Mouse (Mus musculus) limb, embryonic 13.5 days (tissue): ENCODE results near the gene Fam3c. TPM values are rescaled to one million over a fixed set of nuclear protein-coding genes. Genes with fewer than 3 reads are reported as not detected.
A peak's percentile ranks its signal among the peaks of the same experiment; 100 is the strongest.
"Not testable (repeated sequence)": the region's sequence is repeated elsewhere in the genome, so short reads cannot be mapped to it uniquely, and the experiment has no call there.

Experiments used
- ATAC-seq: fragments of 200-750 bp; cut with Nextera tagmentation; 2 replicates; pipeline ENCODE4 v1.8.0; 2017; ENCODE audit warnings: low read depth, moderate number of reproducible peaks, moderate TSS enrichment; ENCODE audit not compliant: low FRiP score
- H3K27ac ChIP-seq: fragments of 300-500 bp; sonication (generic); 2 replicates; pipeline ENCODE4 v1.5.1; 2015; ENCODE audit warnings: inconsistent platforms, mild to moderate bottlenecking, moderate library complexity
- H3K27me3 ChIP-seq: fragments of 300-500 bp; sonication (generic); 2 replicates; pipeline ENCODE4 v1.6.1; 2015; ENCODE audit warnings: mild to moderate bottlenecking, inconsistent platforms
- H3K36me3 ChIP-seq: fragments of 300-500 bp; sonication (generic); 2 replicates; pipeline ENCODE4 v1.6.1; 2015; ENCODE audit warnings: inconsistent platforms, mild to moderate bottlenecking, moderate library complexity
- H3K4me1 ChIP-seq: fragments of 300-500 bp; sonication (generic); 2 replicates; pipeline ENCODE4 v1.6.1; 2015; ENCODE audit warnings: inconsistent platforms
- H3K4me2 ChIP-seq: fragments of 300-500 bp; sonication (generic); replicated peaks from 2 replicates; pipeline ENCODE4 v1.6.1; 2015; ENCODE audit warnings: inconsistent platforms, mild to moderate bottlenecking, moderate library complexity
- H3K4me3 ChIP-seq: fragments of 300-500 bp; sonication (generic); 2 replicates; pipeline ENCODE4 v1.5.1; 2015; ENCODE audit warnings: moderate library complexity, mild to moderate bottlenecking, inconsistent platforms
- H3K9ac ChIP-seq: fragments of 300-500 bp; sonication (generic); 2 replicates; pipeline ENCODE4 v1.6.1; 2015; ENCODE audit warnings: mild to moderate bottlenecking, inconsistent platforms
- H3K9me3 ChIP-seq: fragments of 300-500 bp; sonication (generic); 2 replicates; pipeline ENCODE4 v1.6.1; 2016; ENCODE audit warnings: inconsistent platforms
- WGBS: fragments of 180-500 bp; shearing (Covaris S2); methylation state at CpG from one replicate; pipeline ENCODE4 v1.1.7; 2015; 5-methylcytosine and 5-hydroxymethylcytosine counted together
- polyA plus RNA-seq: library from polyadenylated mRNA; unstranded; fragments of >200 nt; fragmentation: Nextera tagmentation; extraction: Ambion mirVana; gene quantifications from 2 replicates; pipeline ENCODE4 v1.2.1, GENCODE M21; 2015

Fam3c gene
- polyA plus RNA-seq, 1 experiment from 2014 or later, result 62.3 TPM

GRCm38 (mm10) chr6:22288004-22288736, 67.9 kb downstream of the Fam3c start, which contains the start of gene Wnt16:
Gene Wnt16, plus strand, starts transcription at chr6:22288227.
- Histone ChIP-seq H3K27ac (no peak within 1 kb of the TSS), H3K27me3 (peaks cover 49% of the 10 kb centered on the region), H3K9ac (peak within 1 kb of the TSS; percentile 57), H3K36me3 (no peaks in the 10 kb centered on the region), H3K4me3 (peak within 1 kb of the TSS; percentile 50), H3K4me2 (peak within 1 kb of the TSS; percentile 90), H3K9me3 (no peaks in the 10 kb centered on the region), H3K4me1 (peaks cover 24% of the 10 kb centered on the region)
- peak; percentile 72 for ATAC-seq
- under 1% methylated on average over 20 of the region's 20 CpGs for WGBS

- H3K9me3 ChIP-seq, result no peaks in the 10 kb centered on the region
- H3K27me3 ChIP-seq, result peaks cover 17% of the 10 kb centered on the region
- H3K27ac ChIP-seq, result no peak overlapping the region
- H3K36me3 ChIP-seq, result no peaks in the 10 kb centered on the region
- no peak overlapping the region for H3K9ac ChIP-seq
- H3K4me1 ChIP-seq, result peaks cover 35% of the 10 kb centered on the region
- ATAC-seq, result no peak
- no peak overlapping the region for H3K4me2 ChIP-seq
- H3K4me3 ChIP-seq, result no peak overlapping the region
- 79% methylated on average over 4 of the region's 4 CpGs for WGBS
Observed at GRCm38 (mm10) chr6:22282405-22282804, 73.6 kb downstream of the Fam3c start.

GRCm38 (mm10) chr6:22280217-22280861, 75.7 kb downstream of the Fam3c start:
- WGBS, result 13% methylated on average over 14 of the region's 14 CpGs
- Histone ChIP-seq H3K27me3 (no peaks in the 10 kb centered on the region), H3K9ac (no peak overlapping the region), H3K4me1 (peaks cover 35% of the 10 kb centered on the region), H3K9me3 (no peaks in the 10 kb centered on the region), H3K4me3 (no peak overlapping the region), H3K4me2 (peak overlapping the region; percentile 55), H3K36me3 (no peaks in the 10 kb centered on the region), H3K27ac (peak overlapping the region; percentile 40)
- ATAC-seq, result peak; percentile 85

GRCm38 (mm10) chr6:22277941-22278340, 78.1 kb downstream of the Fam3c start:
- Histone ChIP-seq H3K9me3 (no peaks in the 10 kb centered on the region), H3K27me3 (no peaks in the 10 kb centered on the region), H3K4me2 (no peak overlapping the region), H3K36me3 (no peaks in the 10 kb centered on the region), H3K9ac (no peak overlapping the region), H3K4me1 (peaks cover 35% of the 10 kb centered on the region), H3K27ac (no peak overlapping the region), H3K4me3 (no peak overlapping the region)
- WGBS, result 91% methylated on average over 3 of the region's 3 CpGs
- ATAC-seq, result no peak

GRCm38 (mm10) chr6:22269840-22270521, 86.1 kb downstream of the Fam3c start:
- H3K9ac ChIP-seq, result no peak overlapping the region
- 0 out of 2 replicates have a peak, but pooled peaks cover 3% of the 10 kb centered on the region for H3K4me1 ChIP-seq
- 73% methylated on average over 8 of the region's 8 CpGs for WGBS
- no peaks in the 10 kb centered on the region for H3K27me3 ChIP-seq
- no peak overlapping the region for H3K4me3 ChIP-seq
- no peaks in the 10 kb centered on the region for H3K9me3 ChIP-seq
- no peak for ATAC-seq
- no peaks in the 10 kb centered on the region for H3K36me3 ChIP-seq
- H3K27ac ChIP-seq, result no peak overlapping the region
- H3K4me2 ChIP-seq, result no peak overlapping the region

GRCm38 (mm10) chr6:22268677-22269076, 87.4 kb downstream of the Fam3c start:
- Histone ChIP-seq H3K9me3 (no peaks in the 10 kb centered on the region), H3K27me3 (no peaks in the 10 kb centered on the region), H3K9ac (no peak overlapping the region), H3K4me2 (no peak overlapping the region), H3K36me3 (no peaks in the 10 kb centered on the region), H3K27ac (no peak overlapping the region), H3K4me1 (0 out of 2 replicates have a peak, but pooled peaks cover 4% of the 10 kb centered on the region), H3K4me3 (no peak overlapping the region)
- no peak for ATAC-seq

- Histone ChIP-seq H3K27me3 (no peaks in the 10 kb centered on the region), H3K36me3 (no peaks in the 10 kb centered on the region), H3K4me3 (no peak overlapping the region), H3K9ac (no peak overlapping the region), H3K9me3 (no peaks in the 10 kb centered on the region), H3K4me2 (no peak overlapping the region), H3K27ac (no peak overlapping the region), H3K4me1 (0 out of 2 replicates have a peak, but pooled peaks cover 4% of the 10 kb centered on the region)
- 58% methylated on average over 5 of the region's 5 CpGs for WGBS
- ATAC-seq, result no peak
Observed at GRCm38 (mm10) chr6:22267807-22268667, 88.0 kb downstream of the Fam3c start.

- 78% methylated on average over 4 of the region's 4 CpGs for WGBS
- ATAC-seq, result no peak
Observed at GRCm38 (mm10) chr6:22266018-22266417, 90.0 kb downstream of the Fam3c start.

GRCm38 (mm10) chr6:22264094-22264493, 91.9 kb downstream of the Fam3c start:
- not testable (repeated sequence) for H3K9ac ChIP-seq, H3K36me3 ChIP-seq, ATAC-seq, H3K4me3 ChIP-seq, H3K9me3 ChIP-seq, H3K27me3 ChIP-seq, H3K4me1 ChIP-seq, H3K4me2 ChIP-seq, H3K27ac ChIP-seq
- 88% methylated on average over 8 of the region's 8 CpGs for WGBS

More at GRCm38 (mm10) chr6:22266018-22266417, 90.0 kb downstream of the Fam3c start:
- H3K27ac ChIP-seq, result no peak overlapping the region
- no peak overlapping the region for H3K9ac ChIP-seq
- H3K36me3 ChIP-seq, result no peaks in the 10 kb centered on the region
- no peak overlapping the region for H3K4me2 ChIP-seq
- H3K9me3 ChIP-seq, result no peaks in the 10 kb centered on the region
- no peak overlapping the region for H3K4me3 ChIP-seq
- H3K4me1 ChIP-seq, result peaks cover 4% of the 10 kb centered on the region; the same call in 1 of the 2 replicates
- no peaks in the 10 kb centered on the region for H3K27me3 ChIP-seq

GRCm38 (mm10) chr6:22262519-22262918, 93.5 kb downstream of the Fam3c start:
- Histone ChIP-seq H3K9ac (no peak overlapping the region), H3K9me3 (no peaks in the 10 kb centered on the region), H3K4me2 (no peak overlapping the region), H3K4me3 (no peak overlapping the region), H3K27me3 (no peaks in the 10 kb centered on the region), H3K27ac (no peak overlapping the region), H3K4me1 (peaks cover 7% of the 10 kb centered on the region; the same call in 1 of the 2 replicates), H3K36me3 (no peaks in the 10 kb centered on the region)
- no peak for ATAC-seq
- 52% methylated on average over 4 of the region's 4 CpGs for WGBS

- 58% methylated on average over 4 of the region's 4 CpGs for WGBS
- Histone ChIP-seq H3K9ac (no peak overlapping the region), H3K9me3 (no peaks in the 10 kb centered on the region), H3K4me3 (no peak overlapping the region), H3K36me3 (peaks cover 10% of the 10 kb centered on the region), H3K27me3 (no peaks in the 10 kb centered on the region), H3K4me2 (no peak overlapping the region), H3K27ac (no peak overlapping the region), H3K4me1 (peaks cover 4% of the 10 kb centered on the region; the same call in 1 of the 2 replicates)
- no peak for ATAC-seq
Observed at GRCm38 (mm10) chr6:22258784-22259183, 97.3 kb downstream of the Fam3c start.
